Mouse (Mus musculus) hindbrain, embryonic 11.5 days (tissue): ENCODE measurements at regions not wholly inside any gene's neighbourhood (a gene's known extent, or its start where the extent isn't known, plus 50 kb on each side); places are given as distances from the start of the nearest gene placed in this dataset.

Experiments used
- ATAC-seq: fragments of 200-750 bp; cut with Nextera tagmentation; 2 replicates; pipeline ENCODE4 v1.8.0; 2017; ENCODE audit warnings: mild to moderate bottlenecking, moderate TSS enrichment, moderate library complexity; ENCODE audit not compliant: low FRiP score
- DNase-seq: peaks from one replicate; pipeline ENCODE4 v3.0.0-alpha.2; 2015; ENCODE audit warnings: low spot score
- H3K27ac ChIP-seq: fragments of 300-500 bp; sonication (generic); 2 replicates; pipeline ENCODE4 v1.5.1; 2014; ENCODE audit warnings: mild to moderate bottlenecking, low read depth, low read length
- H3K27me3 ChIP-seq: fragments of 300-500 bp; sonication (generic); 2 replicates; pipeline ENCODE4 v1.6.1; 2014; ENCODE audit warnings: mild to moderate bottlenecking, low read length, moderate library complexity, mixed read lengths; ENCODE audit not compliant: control insufficient read depth, insufficient read depth
- H3K36me3 ChIP-seq: fragments of 300-500 bp; sonication (generic); 2 replicates; pipeline ENCODE4 v1.6.1; 2014; ENCODE audit warnings: mild to moderate bottlenecking, low read length, moderate library complexity, mixed read lengths; ENCODE audit not compliant: control insufficient read depth, insufficient read depth
- H3K4me1 ChIP-seq: fragments of 300-500 bp; sonication (generic); replicated peaks from 2 replicates; pipeline ENCODE4 v1.6.1; 2014; ENCODE audit warnings: low read length, mixed read lengths; ENCODE audit not compliant: control insufficient read depth, insufficient read depth
- H3K4me2 ChIP-seq: fragments of 300-500 bp; sonication (generic); replicated peaks from 2 replicates; pipeline ENCODE4 v1.6.1; 2014; ENCODE audit warnings: mild to moderate bottlenecking, low read depth, low read length
- H3K4me3 ChIP-seq: fragments of 300-500 bp; sonication (generic); 2 replicates; pipeline ENCODE4 v1.5.1; 2014; ENCODE audit warnings: low read depth, low read length
- H3K9ac ChIP-seq: fragments of 300-500 bp; sonication (generic); 2 replicates; pipeline ENCODE4 v1.6.1; 2014; ENCODE audit warnings: low read depth, low read length
- H3K9me3 ChIP-seq: fragments of 300-500 bp; sonication (generic); 2 replicates; pipeline ENCODE4 v1.6.1; 2016; ENCODE audit warnings: low read length; ENCODE audit not compliant: control insufficient read depth
- WGBS: fragments of 180-500 bp; shearing (Covaris S2); extraction: QIAGEN DNeasy Blood & Tissue Kit; methylation state at CpG from one replicate; pipeline ENCODE4 v1.1.7; 2014; 5-methylcytosine and 5-hydroxymethylcytosine counted together

GRCm38 (mm10) chr4:39672609-39673008, 222.5 kb downstream of the 1700009N14Rik start:
- no peak overlapping the region for H3K27ac ChIP-seq
- no peaks in the 10 kb centered on the region for H3K36me3 ChIP-seq
- WGBS, result 67% methylated on average over 7 of the region's 7 CpGs
- DNase-seq (no peak), ATAC-seq (no peak; the same call in 1 of the 2 replicates)
- no peaks in the 10 kb centered on the region for H3K27me3 ChIP-seq
- no peak overlapping the region for H3K9ac ChIP-seq
- no peaks in the 10 kb centered on the region for H3K9me3 ChIP-seq
- H3K4me3 ChIP-seq, result no peak overlapping the region
- H3K4me2 ChIP-seq, result no peak overlapping the region
- no peaks in the 10 kb centered on the region for H3K4me1 ChIP-seq

DNA sequence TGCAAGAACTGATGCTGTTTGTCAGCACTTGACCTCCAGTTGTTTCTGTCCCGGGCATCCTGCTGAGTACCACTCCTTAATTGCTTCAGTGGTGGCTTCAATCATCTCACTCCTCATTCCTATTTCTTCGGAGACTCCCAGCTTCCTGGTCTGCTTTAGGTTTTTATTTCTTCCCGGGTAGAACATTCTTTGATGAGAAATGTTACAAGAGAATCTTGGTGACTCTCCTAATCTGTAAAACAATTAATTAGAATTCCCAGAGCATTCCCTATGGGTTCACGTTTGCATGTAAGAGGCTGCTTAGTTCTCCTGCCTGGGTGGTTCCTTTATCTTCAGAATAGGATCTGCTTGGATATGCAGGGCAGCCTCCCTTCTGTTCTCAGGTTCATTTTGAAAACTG, 245.1 kb downstream of the 1700009N14Rik start:
- no peak for DNase-seq
- Histone ChIP-seq H3K4me1 (no peaks in the 10 kb centered on the region), H3K27me3 (no peaks in the 10 kb centered on the region), H3K4me3 (no peak overlapping the region), H3K27ac (no peak overlapping the region), H3K4me2 (no peak overlapping the region), H3K9me3 (no peaks in the 10 kb centered on the region), H3K9ac (no peak overlapping the region), H3K36me3 (no peaks in the 10 kb centered on the region)
- no peak for ATAC-seq
- 14% methylated on average over 4 of the region's 4 CpGs for WGBS

- Histone ChIP-seq H3K4me3 (no peak overlapping the region), H3K27ac (no peak overlapping the region), H3K36me3 (no peaks in the 10 kb centered on the region), H3K9ac (no peak overlapping the region), H3K9me3 (no peaks in the 10 kb centered on the region), H3K4me1 (no peaks in the 10 kb centered on the region), H3K4me2 (no peak overlapping the region), H3K27me3 (no peaks in the 10 kb centered on the region)
- DNase-seq, result peak; percentile 54
- WGBS, result 37% methylated on average over 5 of the region's 5 CpGs
- ATAC-seq, result no peak
Measured at GRCm38 (mm10) chr4:39697565-39697964, 247.5 kb downstream of the 1700009N14Rik start.

- DNase-seq, result no peak
- no peak for ATAC-seq
- WGBS, result 79% methylated on average over 2 of the region's 2 CpGs
- Histone ChIP-seq H3K4me1 (no peaks in the 10 kb centered on the region), H3K9me3 (no peaks in the 10 kb centered on the region), H3K4me3 (no peak overlapping the region), H3K36me3 (no peaks in the 10 kb centered on the region), H3K4me2 (no peak overlapping the region), H3K27ac (no peak overlapping the region), H3K9ac (no peak overlapping the region), H3K27me3 (no peaks in the 10 kb centered on the region)
Measured at GRCm38 (mm10) chr4:39699347-39699746, 249.3 kb downstream of the 1700009N14Rik start.

- Histone ChIP-seq H3K4me3 (no peak overlapping the region), H3K27me3 (no peaks in the 10 kb centered on the region), H3K9me3 (no peaks in the 10 kb centered on the region), H3K9ac (no peak overlapping the region), H3K4me1 (no peaks in the 10 kb centered on the region), H3K4me2 (no peak overlapping the region), H3K27ac (no peak overlapping the region), H3K36me3 (no peaks in the 10 kb centered on the region)
- DNase-seq, result no peak
- no peak for ATAC-seq
- 86% methylated on average over 6 of the region's 6 CpGs for WGBS
Measured at GRCm38 (mm10) chr4:39717477-39717876, 267.4 kb downstream of the 1700009N14Rik start.

GRCm38 (mm10) chr4:39718691-39719090, 268.6 kb downstream of the 1700009N14Rik start:
- Histone ChIP-seq H3K27me3 (no peaks in the 10 kb centered on the region), H3K4me1 (no peaks in the 10 kb centered on the region), H3K4me3 (no peak overlapping the region), H3K4me2 (no peak overlapping the region), H3K9ac (no peak overlapping the region), H3K9me3 (no peaks in the 10 kb centered on the region), H3K36me3 (no peaks in the 10 kb centered on the region), H3K27ac (no peak overlapping the region)
- ATAC-seq, result no peak
- no peak for DNase-seq
- WGBS, result 84% methylated on average over 7 of the region's 7 CpGs

GRCm38 (mm10) chr4:39719951-39720350, 269.9 kb downstream of the 1700009N14Rik start:
- WGBS, result 81% methylated on average over 4 of the region's 4 CpGs
- Histone ChIP-seq H3K4me2 (no peak overlapping the region), H3K9ac (no peak overlapping the region), H3K4me3 (no peak overlapping the region), H3K27me3 (no peaks in the 10 kb centered on the region), H3K36me3 (no peaks in the 10 kb centered on the region), H3K4me1 (no peaks in the 10 kb centered on the region), H3K27ac (no peak overlapping the region), H3K9me3 (no peaks in the 10 kb centered on the region)
- no peak for ATAC-seq
- DNase-seq, result no peak

GRCm38 (mm10) chr4:39721524-39721923, 271.4 kb downstream of the 1700009N14Rik start:
- 79% methylated on average over 7 of the region's 7 CpGs for WGBS

GRCm38 (mm10) chr4:39765586-39765985, 315.5 kb downstream of the 1700009N14Rik start:
- no peak overlapping the region for H3K4me2 ChIP-seq
- 88% methylated on average over 2 of the region's 2 CpGs for WGBS
- no peak overlapping the region for H3K9ac ChIP-seq
- H3K27me3 ChIP-seq, result no peaks in the 10 kb centered on the region
- no peaks in the 10 kb centered on the region for H3K4me1 ChIP-seq
- no peak overlapping the region for H3K4me3 ChIP-seq
- H3K9me3 ChIP-seq, result no peaks in the 10 kb centered on the region
- no peak overlapping the region for H3K27ac ChIP-seq
- no peak for DNase-seq
- no peak for ATAC-seq
- no peaks in the 10 kb centered on the region for H3K36me3 ChIP-seq

More at GRCm38 (mm10) chr4:39721524-39721923, 271.4 kb downstream of the 1700009N14Rik start:
- no peak for ATAC-seq
- H3K9me3 ChIP-seq, result no peaks in the 10 kb centered on the region
- no peak overlapping the region for H3K4me2 ChIP-seq
- H3K4me3 ChIP-seq, result no peak overlapping the region
- no peaks in the 10 kb centered on the region for H3K27me3 ChIP-seq
- no peak overlapping the region for H3K27ac ChIP-seq
- H3K4me1 ChIP-seq, result no peaks in the 10 kb centered on the region
- no peaks in the 10 kb centered on the region for H3K36me3 ChIP-seq
- H3K9ac ChIP-seq, result no peak overlapping the region
- no peak for DNase-seq
